Mouse (Mus musculus) lung, adult 2 months (tissue): ENCODE measurements around the gene Fancg. TPM values are rescaled to one million over a fixed set of nuclear protein-coding genes. Genes with fewer than 3 reads are reported as not detected.

Experiments used
- DNase-seq: peaks from one replicate; pipeline ENCODE4 v3.0.0; 2022
- H3K4me1 ChIP-seq: fragments of 200-500 bp; 2 replicates; pipeline ENCODE4 v1.6.1; 2011; ENCODE audit warnings: low read length; ENCODE audit not compliant: control insufficient read depth, insufficient read depth
- H3K4me3 ChIP-seq: fragments of 200-500 bp; replicated peaks from 2 replicates; pipeline ENCODE3; 2011; ENCODE audit warnings: low read depth, mild to moderate bottlenecking, control low read depth, low read length; ENCODE audit errors: extremely low read depth
- CTCF ChIP-seq: fragments of 200-500 bp; IDR thresholded peaks from 2 replicates; pipeline ENCODE4 v1.5.1; 2011; ENCODE audit warnings: mild to moderate bottlenecking, low read length, control low read depth; ENCODE audit not compliant: insufficient read depth
- POLR2A ChIP-seq: fragments of 200-500 bp; IDR thresholded peaks from 2 replicates; pipeline ENCODE4 v1.6.1; 2011; ENCODE audit warnings: low read depth, mild to moderate bottlenecking, control low read depth, low read length, borderline replicate concordance; ENCODE audit errors: extremely low read depth
- WGBS: fragments of 180-500 bp; shearing (Covaris S2); methylation state at CpG from one replicate; pipeline ENCODE4 v1.1.7; 2018; 5-methylcytosine and 5-hydroxymethylcytosine counted together
- polyA plus RNA-seq: library from polyadenylated mRNA; depleted of rRNA; stranded (reverse); fragments of >200 nt; gene quantifications from 2 replicates; pipeline ENCODE4 v1.2.3, GENCODE M21; 2012; rRNA removed

Fancg gene
- polyA plus RNA-seq, 1 experiment: 12.8 TPM

DNA sequence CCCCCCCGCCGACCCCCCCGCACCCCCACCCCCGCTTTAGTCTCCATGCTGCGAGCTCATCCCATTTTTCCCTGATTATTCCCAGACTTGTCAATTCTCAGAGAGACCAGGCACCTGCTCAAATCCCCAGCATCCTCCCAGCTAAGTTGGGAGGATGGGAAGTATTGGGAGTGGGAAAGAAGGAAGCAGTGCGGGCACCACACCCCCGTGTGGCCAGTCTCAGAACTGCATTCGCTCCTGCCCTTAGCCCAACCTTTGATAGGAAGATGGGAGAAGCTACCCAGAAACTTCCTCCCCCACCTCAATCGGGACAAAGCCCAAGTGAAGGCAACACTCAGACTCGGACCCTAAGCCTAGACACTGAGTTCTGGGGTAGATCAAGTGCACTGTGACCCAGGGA lies 56.0 kb downstream of the Fancg start:
- DNase-seq: peak; percentile 66
- peak; percentile 95 for TF ChIP-seq CTCF
- TF ChIP-seq POLR2A: no peak
- 14% methylated on average over 10 of the region's 10 CpGs for WGBS

DNA sequence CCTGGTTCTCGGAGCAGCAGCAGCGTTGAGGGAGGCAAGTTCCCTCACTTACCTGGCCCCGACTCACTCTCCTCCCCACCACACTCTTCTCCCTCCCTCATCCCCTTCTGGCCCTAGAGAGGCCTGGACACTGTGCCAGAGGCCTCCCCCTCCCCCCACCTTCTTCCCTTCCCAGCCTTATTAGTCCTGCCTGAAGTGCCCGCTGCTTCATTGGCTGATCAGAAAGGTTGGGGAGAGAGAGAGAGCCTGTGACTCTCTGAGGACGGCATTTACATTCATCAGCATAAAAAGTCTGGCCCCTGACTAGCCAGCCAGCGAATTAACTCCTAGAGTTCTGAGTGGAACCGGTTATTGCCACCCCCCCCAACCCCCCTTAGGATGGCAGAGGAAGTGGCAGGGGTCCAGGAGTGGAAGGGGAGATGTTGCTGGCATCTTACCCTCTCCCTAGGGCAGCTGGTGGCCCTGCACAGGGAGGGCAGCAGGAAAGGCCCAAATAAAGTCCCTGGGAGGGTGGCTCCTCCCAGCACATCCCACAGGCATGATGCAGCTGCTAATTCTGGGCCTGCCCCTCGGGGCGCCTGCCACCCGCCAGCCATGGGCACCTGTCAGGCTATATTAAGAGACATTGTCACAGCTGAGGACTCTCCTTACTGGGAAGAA lies 56.7 kb downstream of the Fancg start:
- WGBS: 47% methylated on average over 10 of the region's 10 CpGs
- no peak overlapping the region for H3K4me3 ChIP-seq
- no peak for DNase-seq

More for the DNA sequence above, 56.0 kb downstream of the Fancg start:
- Histone ChIP-seq H3K4me3 (no peak overlapping the region), H3K4me1 (peaks cover 4% of the 10 kb centered on the region)

DNA sequence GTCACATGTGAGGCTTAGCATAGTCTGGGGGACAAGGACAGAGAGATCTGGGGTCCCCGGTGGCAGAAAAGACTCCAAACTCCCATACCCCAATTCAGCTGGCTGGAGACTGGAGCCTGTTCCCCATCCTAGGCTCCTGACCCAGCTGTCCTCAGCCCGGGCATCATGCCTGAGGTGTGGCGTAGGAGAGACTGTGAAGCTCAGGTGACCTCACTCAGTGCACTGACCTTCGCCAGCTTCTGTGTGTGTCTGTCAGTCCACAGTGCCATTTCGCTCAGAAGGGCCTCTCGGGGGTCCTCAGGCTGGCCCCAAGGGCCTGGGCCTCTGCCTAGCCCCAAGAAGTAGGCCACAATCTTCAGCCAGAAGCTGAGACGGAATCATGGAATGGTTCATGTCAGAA lies 57.7 kb downstream of the Fancg start:
- Histone ChIP-seq H3K4me1 (peaks cover 6% of the 10 kb centered on the region), H3K4me3 (no peak overlapping the region)
- 92% methylated on average over 7 of the region's 7 CpGs for WGBS
- no peak for DNase-seq
- TF ChIP-seq POLR2A (no peak), CTCF (no peak)

More for the DNA sequence above, 56.7 kb downstream of the Fancg start:
- TF ChIP-seq POLR2A: no peak
- no peak for TF ChIP-seq CTCF
- peaks cover 6% of the 10 kb centered on the region for H3K4me1 ChIP-seq

Other genes starting within 250 kb of the Fancg start
- gene Ccl21a, start 236.5 kb downstream of the Fancg start, polyA plus RNA-seq: 103 and 113 TPM in 2 replicates
- not detected in 2 replicates for gene Fam205a1, start 156.6 kb downstream of the Fancg start, polyA plus RNA-seq
- gene Gm12394, start 153.7 kb downstream of the Fancg start, polyA plus RNA-seq: not detected in 2 replicates
- gene Fam205c, start 136.3 kb downstream of the Fancg start, polyA plus RNA-seq: not detected in 2 replicates
- 7.6 and 10.3 TPM in 2 replicates for gene Phf24, start 93.8 kb downstream of the Fancg start, polyA plus RNA-seq
- gene Dnajb5, start 60.7 kb downstream of the Fancg start, polyA plus RNA-seq: 20.0 and 22.1 TPM in 2 replicates
- not detected in 2 replicates for gene 1700022I11Rik, start 40.9 kb downstream of the Fancg start, polyA plus RNA-seq
- gene Vcp, start 10.0 kb downstream of the Fancg start, polyA plus RNA-seq: 118 and 146 TPM in 2 replicates
- gene Pigo, start 15.3 kb upstream of the Fancg start, polyA plus RNA-seq: 15.9 and 23.3 TPM in 2 replicates
- 44.9 and 56.6 TPM in 2 replicates for gene Stoml2, start 21.2 kb upstream of the Fancg start, polyA plus RNA-seq
- 17.5 and 24.9 TPM in 2 replicates for gene Fam214b, start 35.7 kb upstream of the Fancg start, polyA plus RNA-seq
- 16.3 and 20.0 TPM in 2 replicates for gene Unc13b, start 48.4 kb upstream of the Fancg start, polyA plus RNA-seq